Mouse (Mus musculus): ENCODE results near the gene Cxcr6.
"Not testable (repeated sequence)": the region's sequence is repeated elsewhere in the genome, so short reads cannot be mapped to it uniquely, and the experiment has no call there.

Gene Cxcr6

GRCm38 (mm10) chr9:123806267-123806666 lies at the start of gene Cxcr6:
Gene Cxcr6, plus strand, starts transcription at chr9:123806475.
- no peak for DNase-seq (ENCODE audit: low spot score)

DNA sequence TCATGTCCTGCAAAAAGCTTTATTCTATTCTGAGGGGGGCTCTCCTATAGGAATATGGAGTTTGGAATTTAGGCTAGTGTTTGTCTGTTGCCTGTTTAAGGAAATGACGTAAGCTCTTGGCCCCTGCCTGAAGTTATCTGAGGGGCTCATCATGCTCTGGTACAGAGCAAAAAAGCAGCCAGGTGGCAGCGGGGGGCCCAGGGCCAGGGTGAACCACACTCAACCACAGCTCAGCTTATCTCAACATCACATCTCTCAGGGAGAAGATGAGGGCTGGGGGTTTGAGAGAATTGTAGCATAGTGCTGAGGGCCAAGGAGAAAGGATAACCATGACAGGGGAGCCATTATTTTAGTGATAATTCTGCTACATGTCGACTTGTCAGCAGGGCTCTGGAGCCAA lies 49.5 kb upstream of the Cxcr6 start:
- no peak for DNase-seq (ENCODE audit: low spot score)

DNA sequence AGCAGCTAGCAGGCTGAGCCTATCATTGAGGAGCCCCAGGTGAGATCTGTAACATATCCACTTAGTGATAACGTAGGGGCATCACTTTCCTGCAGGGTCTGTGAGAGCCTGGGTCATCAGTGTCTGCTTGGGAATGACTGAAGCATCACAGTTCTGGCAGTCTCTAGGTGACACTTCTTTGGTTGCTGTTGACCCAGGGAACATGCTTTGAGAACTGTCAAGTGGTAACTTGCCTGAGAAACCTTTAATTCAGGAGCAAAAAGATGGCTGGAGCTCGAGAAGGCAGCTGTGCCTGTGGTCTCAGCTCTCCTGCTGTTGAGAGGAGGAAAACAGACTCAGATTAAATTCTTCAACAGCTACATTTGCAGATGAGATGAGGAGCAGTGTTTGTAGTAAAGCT lies 48.9 kb upstream of the Cxcr6 start:
- DNase-seq (ENCODE audit: low spot score) = no peak

- DNase-seq (ENCODE audit: low spot score) = no peak
Measured at GRCm38 (mm10) chr9:123758156-123758555, 48.1 kb upstream of the Cxcr6 start.

DNA sequence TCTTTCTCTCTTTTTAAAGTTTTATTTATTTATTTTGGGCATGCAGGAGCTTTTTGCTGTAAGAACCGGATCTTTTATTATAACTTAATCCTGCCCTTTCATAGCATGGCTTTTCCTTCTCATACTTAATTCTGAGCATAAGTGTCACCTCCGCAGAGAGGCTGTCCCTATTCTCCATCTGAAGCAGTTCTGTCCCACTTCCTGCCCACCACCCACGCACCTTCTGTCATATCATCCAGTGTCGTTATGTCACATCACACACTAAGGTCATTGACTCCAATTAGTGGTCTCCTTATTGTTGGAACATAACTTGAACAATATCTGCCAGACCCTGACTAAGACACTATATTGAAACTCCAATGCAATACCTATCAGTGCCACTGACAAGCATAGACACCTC lies 47.6 kb upstream of the Cxcr6 start:
- no peak for DNase-seq (ENCODE audit: low spot score)

DNA sequence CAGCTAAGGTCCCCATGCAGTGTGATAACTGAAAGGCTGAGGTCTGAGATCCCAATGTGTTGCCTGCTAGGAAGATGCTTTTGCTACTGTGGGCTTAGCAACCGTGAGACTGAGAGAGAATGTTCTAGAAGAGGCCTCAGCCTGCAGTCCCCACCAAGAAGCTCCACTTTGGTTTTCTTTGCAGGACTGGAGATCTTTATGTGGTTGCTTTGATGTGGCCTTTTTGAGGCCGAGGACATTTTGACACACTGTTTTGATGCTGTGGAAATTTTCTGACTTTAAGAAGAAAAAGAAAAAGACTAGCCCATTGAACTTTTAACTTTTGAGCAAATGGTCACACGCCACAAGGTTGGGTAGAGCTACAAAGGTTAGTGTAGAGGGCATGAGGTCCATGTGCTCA lies 45.5 kb upstream of the Cxcr6 start:
- DNase-seq (ENCODE audit: low spot score) = no peak

GRCm38 (mm10) chr9:123762886-123763285 lies 43.4 kb upstream of the Cxcr6 start:
- DNase-seq (ENCODE audit: low spot score) = no peak

- no peak for DNase-seq (ENCODE audit: low spot score)
Measured at GRCm38 (mm10) chr9:123763771-123764170, 42.5 kb upstream of the Cxcr6 start.

DNA sequence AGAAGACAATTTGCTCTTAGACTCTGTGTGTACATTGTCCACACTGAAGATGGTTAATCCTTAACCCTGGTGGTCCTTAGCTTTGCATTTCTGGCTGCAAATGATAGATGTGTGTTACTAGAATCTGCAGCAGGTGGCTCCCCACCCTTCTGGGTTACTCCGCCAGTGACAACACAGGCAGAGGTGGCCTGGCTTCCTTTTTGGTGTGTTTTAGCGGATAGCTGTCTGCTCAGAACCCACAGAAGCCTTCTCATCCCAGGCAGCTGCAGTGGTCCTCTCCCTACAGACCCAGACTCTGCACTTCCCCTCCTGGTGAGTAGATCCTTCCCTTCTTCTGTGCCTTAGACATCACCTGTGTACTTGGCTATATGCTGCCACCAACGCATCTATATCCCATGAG lies 39.3 kb upstream of the Cxcr6 start:
- no peak for DNase-seq (ENCODE audit: low spot score)

- DNase-seq (ENCODE audit: low spot score) = no peak
Measured at GRCm38 (mm10) chr9:123768443-123768842, 37.8 kb upstream of the Cxcr6 start.

DNA sequence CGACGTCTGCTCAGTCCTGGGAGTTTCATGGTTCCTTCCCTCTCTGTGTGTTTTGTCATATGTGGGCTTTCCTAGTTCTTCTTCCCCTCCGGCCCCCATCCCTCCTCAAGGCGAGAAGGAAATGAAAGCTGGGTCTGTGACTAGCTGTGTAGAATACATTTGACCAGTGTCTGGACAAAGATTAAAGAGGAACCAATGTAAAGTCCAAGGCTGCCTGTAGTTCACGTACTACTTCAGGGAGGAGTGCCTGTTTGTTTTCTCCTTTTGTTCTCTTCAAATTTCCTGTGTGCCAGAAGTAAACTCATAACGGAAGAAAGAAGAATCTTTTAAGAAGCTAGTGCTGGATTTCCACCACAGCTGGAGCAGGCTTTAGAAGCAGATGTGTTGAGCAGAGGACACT lies 36.7 kb upstream of the Cxcr6 start:
- no peak for DNase-seq (ENCODE audit: low spot score)

DNA sequence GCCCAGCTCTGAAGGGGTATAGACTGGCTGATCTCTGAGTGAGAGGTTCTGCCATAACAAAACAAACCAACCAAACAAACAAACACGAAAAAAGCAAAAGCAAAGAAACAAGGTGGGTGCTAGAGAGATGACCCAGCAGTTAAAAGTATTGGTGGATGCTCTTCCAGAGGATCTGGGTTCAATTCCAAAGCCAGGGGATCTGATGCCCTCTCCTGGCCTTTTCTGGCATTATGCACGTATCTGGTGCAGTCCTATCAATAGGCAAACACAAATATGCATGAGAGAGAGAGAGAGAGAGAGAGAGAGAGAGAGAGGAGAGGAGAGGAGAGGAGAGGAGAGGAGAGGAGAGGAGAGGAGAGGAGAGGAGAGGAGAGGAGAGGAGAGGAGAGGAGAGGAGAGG lies 33.0 kb upstream of the Cxcr6 start:
- DNase-seq (ENCODE audit: low spot score) = not testable (repeated sequence)

DNA sequence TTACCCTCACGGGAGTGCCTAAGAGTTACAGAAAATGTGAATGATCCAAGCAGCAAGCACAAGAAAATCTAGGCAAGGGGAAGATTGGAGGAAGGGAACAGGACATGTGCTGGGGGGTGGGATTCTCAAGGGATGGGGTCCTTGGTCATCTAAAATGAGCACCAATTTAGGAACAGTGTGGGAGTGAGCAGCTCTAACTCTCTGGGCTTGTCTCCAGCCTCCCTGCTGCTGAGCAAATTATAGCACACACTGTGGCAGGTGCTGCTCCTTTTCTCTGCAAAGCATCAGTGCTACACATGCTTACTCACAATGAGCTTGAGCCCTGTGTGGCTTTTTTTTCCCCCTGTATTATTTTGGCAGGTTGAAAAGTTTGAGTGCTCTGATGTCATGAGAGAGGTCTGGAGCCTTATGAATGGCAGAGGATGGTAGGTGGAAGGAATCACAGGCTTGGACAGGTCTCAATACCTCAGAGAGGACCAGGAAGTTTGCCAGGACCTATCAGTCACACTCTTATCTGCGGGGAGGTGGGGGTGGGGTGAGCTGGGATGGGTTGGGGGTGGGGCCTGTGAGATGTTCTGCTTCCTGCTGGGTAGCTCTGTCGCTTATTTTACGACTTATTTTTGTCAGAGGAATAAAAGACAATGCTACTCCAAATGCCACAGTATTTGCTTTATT lies 17.3 kb upstream of the Cxcr6 start:
- no peak for DNase-seq (ENCODE audit: low spot score)

DNA sequence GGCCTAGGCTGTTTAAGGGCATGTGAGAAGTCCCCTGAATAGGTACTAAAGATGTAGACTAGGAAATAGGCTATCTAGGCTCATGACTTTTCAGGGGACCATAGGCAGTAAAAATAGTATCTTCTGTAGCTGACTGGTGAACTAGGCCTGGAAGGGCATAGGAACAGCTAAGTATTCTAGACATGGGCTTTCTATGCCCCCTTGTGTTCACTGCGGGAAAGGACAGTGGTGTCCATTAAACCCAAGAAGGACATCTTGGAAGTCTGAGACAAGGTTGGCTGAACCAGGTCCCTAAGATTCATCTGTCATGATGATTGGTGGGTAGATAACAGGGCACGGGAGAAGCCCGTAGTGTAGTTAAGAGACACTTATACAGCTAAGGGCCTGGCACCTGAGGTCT lies 10.1 kb upstream of the Cxcr6 start:
- DNase-seq (ENCODE audit: low spot score) = peak; percentile 33

DNA sequence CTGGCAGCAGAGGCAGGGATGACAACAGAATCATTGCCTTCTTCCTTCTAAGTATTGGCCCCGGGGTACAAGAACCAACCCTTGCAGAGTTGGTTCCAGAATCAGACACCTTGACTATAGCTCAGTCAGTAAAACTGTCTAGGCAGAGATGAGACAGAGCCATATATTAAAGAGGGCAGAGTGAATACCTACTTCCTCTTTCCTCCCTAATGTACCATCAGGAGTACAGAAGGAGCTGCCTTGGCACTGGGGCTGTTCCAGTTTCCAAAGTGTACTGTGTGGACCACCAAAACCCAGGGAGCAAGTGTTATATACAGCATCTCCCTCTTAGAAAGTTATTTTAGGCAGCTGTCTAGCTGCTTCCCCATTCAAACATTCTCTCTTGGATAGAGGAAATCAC lies 4.7 kb upstream of the Cxcr6 start:
- DNase-seq (ENCODE audit: low spot score) = no peak

GRCm38 (mm10) chr9:123802421-123802820 lies 3.9 kb upstream of the Cxcr6 start:
- DNase-seq (ENCODE audit: low spot score) = no peak

DNA sequence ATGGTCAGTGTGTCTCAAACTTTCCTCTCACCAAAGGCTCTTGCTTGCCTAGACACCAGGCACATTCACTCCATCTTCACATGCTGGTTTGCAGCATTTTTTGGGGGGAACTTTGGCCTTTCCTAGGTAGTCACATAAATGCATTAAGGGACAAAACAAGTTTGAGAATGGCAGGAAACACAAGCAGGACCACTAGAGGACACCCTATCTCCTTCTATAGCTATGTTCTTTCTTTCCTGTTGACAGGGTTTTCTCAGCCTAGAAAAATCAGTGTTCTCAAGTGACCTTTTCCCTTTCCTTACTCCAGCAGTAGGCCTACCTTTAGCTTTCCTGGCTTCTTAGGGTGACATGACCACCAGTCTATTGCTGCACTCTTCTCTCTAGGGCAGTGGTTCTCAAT lies 3.4 kb upstream of the Cxcr6 start:
- DNase-seq (ENCODE audit: low spot score) = no peak

- no peak for DNase-seq (ENCODE audit: low spot score)
Measured at GRCm38 (mm10) chr9:123805241-123805640, 1.0 kb upstream of the Cxcr6 start.

- DNase-seq (ENCODE audit: low spot score) = no peak
Measured at GRCm38 (mm10) chr9:123808583-123808982, 2.3 kb downstream of the Cxcr6 start.

DNA sequence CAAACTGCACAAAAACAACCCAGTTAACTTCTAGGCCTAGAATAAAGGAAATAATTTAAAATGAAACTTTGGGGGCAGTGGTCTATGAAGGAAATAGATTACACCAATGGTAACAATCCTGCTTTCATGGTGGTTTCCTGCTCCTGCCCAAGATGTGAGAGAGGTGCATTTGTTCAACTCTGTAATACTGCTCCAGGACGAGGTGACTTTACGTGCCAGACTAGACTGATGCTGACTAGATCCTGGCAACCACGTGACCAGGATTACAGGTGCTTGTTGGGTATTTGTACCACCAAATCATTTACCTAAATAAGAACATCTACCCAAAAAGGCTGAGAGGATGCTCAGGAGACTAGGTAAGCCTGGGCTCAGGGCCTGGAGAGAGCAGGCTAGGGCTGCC lies 5.6 kb downstream of the Cxcr6 start:
- DNase-seq (ENCODE audit: low spot score) = no peak

GRCm38 (mm10) chr9:123814326-123814725 lies 8.1 kb downstream of the Cxcr6 start:
- DNase-seq (ENCODE audit: low spot score) = no peak

DNA sequence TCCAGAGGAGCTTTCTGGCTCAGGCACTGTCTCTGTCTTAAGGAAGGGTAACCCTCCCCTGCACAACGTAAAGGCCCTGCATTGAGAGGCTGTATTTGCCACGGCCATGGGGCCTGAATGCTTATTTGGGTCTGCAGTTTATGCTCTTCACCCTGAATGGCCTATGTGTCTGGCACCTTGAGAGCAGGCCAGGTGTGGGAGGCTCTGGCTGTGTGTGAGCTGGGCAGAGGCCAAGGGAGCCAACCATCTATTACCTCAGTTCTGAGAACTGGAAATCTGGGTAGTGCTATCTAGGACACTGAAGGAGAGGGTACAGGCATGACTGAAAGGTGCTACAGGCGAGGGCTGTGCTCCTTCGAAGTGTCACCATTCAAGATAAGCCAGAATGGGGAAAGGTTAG lies 8.5 kb downstream of the Cxcr6 start:
- DNase-seq (ENCODE audit: low spot score) = no peak

- no peak for DNase-seq (ENCODE audit: low spot score)
Measured at GRCm38 (mm10) chr9:123815444-123815843, 9.2 kb downstream of the Cxcr6 start.

DNA sequence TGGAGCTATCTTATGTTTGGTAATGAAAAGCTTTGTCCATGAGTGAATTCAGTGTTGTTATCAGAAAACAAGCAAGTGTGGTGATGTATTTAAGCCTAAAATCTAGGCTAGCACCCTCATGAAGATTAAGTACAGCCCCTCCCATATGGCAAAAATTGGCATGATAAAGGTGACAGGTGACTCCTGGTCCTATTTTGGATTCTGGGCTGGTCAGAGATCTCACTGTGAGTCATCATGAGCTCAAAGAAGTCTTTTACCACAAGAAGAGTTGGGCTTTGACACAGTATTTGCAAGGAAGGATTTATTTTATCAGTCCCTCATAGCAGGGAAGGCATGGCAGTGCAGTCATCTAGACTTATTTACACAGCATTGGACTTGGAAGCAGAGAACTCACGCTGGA lies 9.7 kb downstream of the Cxcr6 start:
- no peak for DNase-seq (ENCODE audit: low spot score)

DNA sequence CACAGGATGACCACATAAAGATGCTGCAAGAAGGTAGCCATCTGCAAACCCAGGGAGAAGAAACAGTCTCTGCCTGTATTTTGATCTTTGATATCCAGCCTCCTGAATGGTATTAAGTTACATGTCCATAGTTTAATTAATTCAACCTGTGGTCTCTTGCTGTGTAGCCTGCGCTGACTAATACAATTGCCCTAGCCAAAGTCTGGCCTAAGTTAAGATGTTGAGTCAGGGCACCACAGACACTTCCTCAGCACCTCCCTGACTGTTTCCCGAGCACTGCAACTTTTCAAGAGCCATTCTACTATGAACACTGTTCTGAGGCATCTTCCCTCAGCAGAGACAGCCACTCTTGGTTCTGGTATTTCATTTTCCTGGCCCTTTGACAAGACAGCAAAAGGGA lies 12.3 kb downstream of the Cxcr6 start:
- DNase-seq (ENCODE audit: low spot score) = no peak

Data from urinary bladder, postnatal 14 days (tissue).